Mouse (Mus musculus) embryonic fibroblast, embryonic 13.5 days (primary cell): ENCODE results near the gene Tmem132a. TPM values are rescaled to one million over a fixed set of nuclear protein-coding genes. Genes with fewer than 3 reads are reported as not detected.
A peak's percentile ranks its signal among the peaks of the same experiment; 100 is the strongest.

ENCODE experiments used
- H3K27ac ChIP-seq: 2 replicates; pipeline ENCODE4 v1.5.1; 2012; ENCODE audit warnings: low read length, control low read depth, inconsistent platforms; ENCODE audit not compliant: insufficient read depth
- H3K4me1 ChIP-seq: 2 replicates; pipeline ENCODE4 v1.6.1; 2011; ENCODE audit warnings: low read length; ENCODE audit not compliant: control insufficient read depth, insufficient read depth
- H3K4me3 ChIP-seq: 2 replicates; pipeline ENCODE4 v1.5.1; 2011; ENCODE audit warnings: mild to moderate bottlenecking, control low read depth, low read length; ENCODE audit not compliant: insufficient read depth
- CTCF ChIP-seq: IDR thresholded peaks from 2 replicates; pipeline ENCODE4 v1.5.1; 2011; ENCODE audit warnings: mild to moderate bottlenecking, control low read depth, low read length, moderate library complexity, borderline replicate concordance; ENCODE audit not compliant: insufficient read depth
- POLR2A ChIP-seq: IDR thresholded peaks from 2 replicates; pipeline ENCODE4 v1.6.1; 2011; ENCODE audit warnings: low read depth, mild to moderate bottlenecking, control low read depth, low read length, moderate library complexity
- polyA plus RNA-seq: library from polyadenylated mRNA; stranded (reverse); fragments of >200 nt; gene quantifications from 2 replicates; pipeline ENCODE4 v1.2.4, GENCODE M21; 2011; ENCODE audit warnings: low read depth; ENCODE audit not compliant: missing spikeins, insufficient read length

Gene Tmem132a
- polyA plus RNA-seq, 1 experiment: 37.5 TPM

DNA sequence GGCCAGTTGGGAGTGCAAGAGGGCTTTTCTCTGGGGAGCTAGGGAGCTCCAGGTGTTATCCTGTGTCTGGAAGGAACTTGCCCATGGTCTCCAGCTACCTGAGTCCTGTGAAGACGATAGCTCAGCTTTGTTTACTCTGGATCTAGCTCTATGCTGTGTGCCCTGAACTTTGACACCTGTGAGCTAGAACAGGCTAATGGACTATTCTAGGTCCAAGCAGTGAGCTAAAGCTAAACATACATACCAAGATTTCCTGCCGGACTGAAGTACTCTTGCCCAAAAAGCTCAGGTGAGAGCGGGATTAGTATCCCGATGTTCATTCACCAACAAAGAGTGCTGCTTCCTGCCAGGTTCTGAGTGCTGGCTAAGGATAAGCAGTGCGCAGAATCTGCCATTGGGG, 34.8 kb upstream of the Tmem132a start:
- H3K4me3 ChIP-seq: no peak overlapping the region
- TF ChIP-seq POLR2A: no peak
- TF ChIP-seq CTCF: no peak
- H3K4me1 ChIP-seq: peaks cover 6% of the 10 kb centered on the region
- no peak overlapping the region for H3K27ac ChIP-seq

DNA sequence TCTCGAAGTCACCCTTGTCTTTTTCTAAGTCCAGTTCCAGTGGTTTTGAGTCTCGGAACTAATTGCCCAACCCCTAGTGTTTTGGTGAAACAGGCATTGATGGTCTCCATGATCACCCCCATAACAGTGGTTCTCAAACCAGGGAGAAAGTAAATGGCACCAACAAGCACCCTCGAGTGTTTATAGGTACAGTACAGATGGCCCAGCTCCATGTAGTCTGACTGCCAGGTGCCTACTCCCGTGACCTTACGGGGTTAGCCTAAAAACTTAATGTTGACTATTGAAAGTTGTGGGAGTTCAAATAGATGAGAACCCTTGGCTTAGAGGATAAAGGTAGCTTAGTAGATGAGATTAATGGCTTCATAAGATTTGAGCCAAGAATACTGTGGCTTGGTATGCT, 31.3 kb upstream of the Tmem132a start:
- Histone ChIP-seq H3K27ac (no peak overlapping the region), H3K4me3 (no peak overlapping the region), H3K4me1 (peaks cover 5% of the 10 kb centered on the region)
- TF ChIP-seq POLR2A (no peak), CTCF (no peak)

DNA sequence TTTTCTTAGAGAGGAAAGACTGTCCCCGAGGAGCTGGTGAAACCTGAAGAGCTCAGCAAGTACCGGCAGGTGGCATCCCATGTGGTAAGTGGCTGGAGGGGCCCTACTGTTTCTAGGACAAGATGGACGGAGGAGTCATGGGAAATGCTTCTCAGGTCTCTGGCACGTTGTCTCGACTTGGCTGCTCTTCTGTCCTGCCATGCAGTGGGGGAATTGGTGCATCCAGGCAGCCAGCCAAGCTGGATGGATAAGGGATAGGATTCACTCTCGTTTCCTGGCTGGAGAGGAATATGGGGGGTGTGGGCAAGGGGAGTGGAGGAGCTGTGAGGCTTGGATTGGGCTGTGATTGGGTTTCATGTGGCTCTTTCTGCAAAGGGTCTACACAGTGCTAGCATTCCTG, 30.6 kb upstream of the Tmem132a start:
- TF ChIP-seq POLR2A (no peak), CTCF (no peak)
- Histone ChIP-seq H3K4me3 (no peak overlapping the region), H3K4me1 (peaks cover 5% of the 10 kb centered on the region), H3K27ac (no peak overlapping the region)

DNA sequence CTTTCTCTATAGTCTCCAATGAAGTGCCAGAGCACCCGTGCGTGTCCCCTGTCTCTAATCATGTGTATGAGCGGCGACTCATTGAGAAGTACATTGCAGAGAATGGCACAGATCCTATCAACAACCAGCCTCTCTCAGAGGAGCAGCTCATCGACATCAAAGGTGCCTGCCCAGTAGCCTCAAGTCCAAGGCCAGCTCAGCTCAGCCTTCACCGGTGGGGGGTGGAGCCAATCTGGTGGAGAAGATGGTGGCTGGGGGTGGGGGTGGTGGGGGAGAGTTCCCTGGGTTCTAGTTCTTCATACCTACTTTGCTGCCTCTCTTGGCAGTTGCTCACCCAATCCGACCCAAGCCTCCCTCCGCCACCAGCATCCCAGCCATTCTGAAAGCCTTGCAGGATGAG, 27.8 kb upstream of the Tmem132a start:
- no peak overlapping the region for H3K4me3 ChIP-seq
- TF ChIP-seq POLR2A (no peak), CTCF (no peak)
- H3K27ac ChIP-seq: no peak overlapping the region
- peaks cover 5% of the 10 kb centered on the region for H3K4me1 ChIP-seq

DNA sequence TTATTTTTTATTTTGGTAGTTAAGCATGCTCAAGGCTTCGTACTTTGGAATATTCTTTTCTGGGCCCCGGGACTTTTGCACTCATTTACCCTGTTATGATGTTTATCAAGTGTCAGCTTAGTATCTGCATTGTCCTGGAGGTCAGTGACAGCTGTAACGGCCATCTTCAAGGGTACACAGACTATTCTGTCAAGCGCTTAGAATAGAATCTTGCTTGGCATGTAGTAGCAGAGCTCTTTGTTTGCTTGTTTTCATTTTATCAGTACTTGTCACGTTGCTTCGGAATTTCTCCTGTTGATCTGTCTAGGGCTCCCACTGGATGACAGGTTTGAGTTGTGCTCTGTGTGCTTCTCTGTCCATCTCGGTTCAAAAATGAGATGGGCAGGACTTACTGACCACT, 27.1 kb upstream of the Tmem132a start:
- TF ChIP-seq CTCF (no peak), POLR2A (no peak)
- Histone ChIP-seq H3K4me1 (peaks cover 5% of the 10 kb centered on the region), H3K4me3 (peak overlapping the region; percentile 85; the same call in 1 of the 2 replicates), H3K27ac (no peak overlapping the region)

DNA sequence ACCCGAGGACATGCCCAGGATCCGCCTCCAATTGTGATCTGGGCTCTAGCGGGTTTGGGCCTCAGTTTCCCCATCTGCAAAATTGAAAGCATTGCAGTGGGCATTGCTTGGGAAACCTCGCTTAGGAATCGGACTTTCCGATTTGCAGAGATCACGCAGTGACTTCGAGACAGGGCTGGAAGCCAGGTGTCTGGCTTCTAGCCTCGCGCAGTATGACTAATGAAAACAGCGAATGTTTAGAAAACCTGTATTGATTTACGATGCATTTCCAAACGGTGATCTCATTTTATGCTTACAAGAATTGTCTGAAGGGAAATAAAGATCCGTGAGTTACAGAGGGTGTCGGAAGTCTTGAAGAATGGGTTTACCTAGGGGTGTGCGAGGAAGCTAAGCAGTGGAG, 26.0 kb upstream of the Tmem132a start:
- TF ChIP-seq CTCF (no peak), POLR2A (no peak)
- peaks cover 5% of the 10 kb centered on the region for H3K4me1 ChIP-seq

DNA sequence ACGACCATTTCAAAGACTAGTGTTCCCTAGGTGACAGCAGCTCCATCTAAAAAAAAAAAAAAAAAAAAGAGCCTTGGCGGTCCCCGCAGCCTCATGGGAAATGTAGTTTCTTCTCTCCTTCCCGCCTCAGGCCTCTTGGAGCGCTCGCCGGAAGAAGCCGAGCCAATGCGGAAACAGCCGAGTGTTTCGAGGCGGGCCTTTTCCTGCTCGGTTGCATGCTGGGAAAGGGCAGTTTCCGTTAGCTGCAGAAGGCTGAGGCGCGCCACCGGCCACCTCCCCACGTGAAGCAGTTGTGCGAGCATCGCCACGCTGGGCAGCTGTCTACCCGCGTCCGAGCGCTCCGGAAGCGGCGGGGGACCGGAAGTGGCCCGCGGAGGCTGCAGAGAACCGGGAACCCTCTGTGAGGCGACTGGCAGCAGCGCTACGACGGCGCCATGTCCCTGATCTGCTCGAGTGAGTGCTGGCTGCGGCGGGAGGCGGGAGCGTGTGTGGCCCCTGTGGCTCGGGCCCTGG, 25.3 kb upstream of the Tmem132a start, which contains the start of gene Prpf19:
Gene Prpf19, plus strand, starts transcription at position 216 of the 513 bp plus-strand sequence.
- TF ChIP-seq POLR2A (peak; percentile 88), CTCF (no peak)
- peak within 1 kb of the TSS; percentile 85 for H3K4me3 ChIP-seq
- H3K27ac ChIP-seq: peak within 1 kb of the TSS; percentile 65
- peaks cover 5% of the 10 kb centered on the region for H3K4me1 ChIP-seq

More for the DNA sequence above, 26.0 kb upstream of the Tmem132a start:
- Histone ChIP-seq H3K27ac (peak overlapping the region; percentile 65), H3K4me3 (peak overlapping the region; percentile 85)

DNA sequence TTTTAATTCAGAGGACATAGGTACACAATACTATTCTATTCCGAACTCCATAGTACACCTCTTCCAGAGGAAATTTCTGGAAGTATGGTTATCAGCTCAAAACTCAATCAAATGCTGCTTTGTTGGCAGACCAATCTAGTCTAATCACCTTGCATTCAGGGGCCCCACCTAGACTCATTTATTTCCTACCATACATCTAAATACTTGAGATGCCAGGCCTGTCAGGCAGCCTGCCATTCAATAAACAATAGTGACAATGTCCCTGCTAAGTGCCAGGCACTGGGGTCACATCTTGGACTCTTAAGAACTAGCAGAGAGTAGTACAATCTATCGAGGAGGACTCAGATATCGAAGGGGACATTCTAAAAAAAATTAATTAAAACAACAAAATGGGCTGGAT, 22.5 kb upstream of the Tmem132a start:
- Histone ChIP-seq H3K4me1 (peaks cover 5% of the 10 kb centered on the region), H3K27ac (no peak overlapping the region), H3K4me3 (no peak overlapping the region)
- TF ChIP-seq CTCF: no peak
- no peak for TF ChIP-seq POLR2A

DNA sequence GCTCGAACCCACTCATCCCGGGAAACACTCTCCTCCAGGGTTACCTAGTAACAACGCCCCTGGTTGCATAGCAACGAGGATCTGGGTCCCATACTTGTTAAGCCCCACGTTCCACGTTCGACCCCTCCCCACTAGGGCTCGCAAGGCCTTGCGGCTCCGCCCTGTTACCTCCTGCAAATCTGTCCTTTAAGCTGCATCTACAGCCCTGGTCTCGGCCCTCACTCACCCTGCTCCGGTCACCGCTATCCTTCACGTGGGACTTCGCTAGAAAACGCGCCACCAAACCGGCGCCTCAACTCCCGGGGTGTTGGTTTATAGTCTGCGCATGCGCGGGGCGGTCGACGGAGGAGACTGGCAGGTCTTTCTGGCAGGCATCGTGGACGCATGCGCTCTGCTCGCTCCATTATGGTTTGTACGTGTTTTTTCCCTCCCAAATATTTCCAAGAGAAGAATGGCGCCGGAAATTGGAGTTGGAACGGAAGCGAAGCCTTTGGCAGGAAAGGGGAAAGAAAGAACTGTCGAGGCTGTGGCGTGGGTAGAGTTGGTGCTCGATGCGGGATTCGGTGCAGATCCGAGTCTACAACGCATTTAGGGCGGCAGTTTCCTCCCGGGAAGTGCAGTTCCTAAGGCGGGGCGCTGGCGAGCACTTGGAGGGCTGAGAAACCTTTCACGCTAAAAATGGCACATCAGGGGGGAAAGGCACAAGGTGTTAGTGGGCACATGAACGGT, 11.8 kb upstream of the Tmem132a start, which contains the start of gene Tmem109:
Gene Tmem109, minus strand, starts transcription at position 576 of the 729 bp plus-strand sequence.
- TF ChIP-seq POLR2A (peak; percentile 59), CTCF (no peak)
- Histone ChIP-seq H3K4me1 (peaks cover 3% of the 10 kb centered on the region), H3K4me3 (peak within 1 kb of the TSS; percentile 60), H3K27ac (peak within 1 kb of the TSS; percentile 55)

DNA sequence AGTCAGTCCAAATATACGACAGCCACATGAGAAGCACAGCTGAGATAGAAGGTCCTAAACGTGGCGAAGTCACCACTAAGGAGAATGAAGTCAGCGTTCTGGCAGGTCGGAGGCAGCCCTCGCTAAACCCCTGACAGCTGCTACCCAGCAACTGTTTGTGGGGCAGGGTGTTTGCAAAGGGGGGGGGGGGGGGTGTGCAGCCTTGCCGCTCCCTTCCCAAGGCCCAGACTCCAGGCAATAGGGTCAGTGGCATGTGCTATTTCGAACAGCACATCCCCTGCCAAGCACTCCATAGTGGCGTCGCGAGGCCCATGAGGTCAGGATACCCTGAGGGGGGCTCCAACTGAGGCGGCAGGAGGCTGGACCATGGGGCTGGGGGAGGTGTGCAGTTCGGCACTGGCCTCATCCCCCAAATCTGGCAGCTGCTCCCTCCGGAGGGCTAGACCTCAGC, 11.3 kb upstream of the Tmem132a start:
- H3K4me3 ChIP-seq: peak overlapping the region; percentile 60
- peaks cover 3% of the 10 kb centered on the region for H3K4me1 ChIP-seq
- no peak overlapping the region for H3K27ac ChIP-seq
- TF ChIP-seq POLR2A: no peak
- TF ChIP-seq CTCF: no peak
